Mouse (Mus musculus) CD8-positive naive resting alpha-beta T cell, adult 2 months (primary cell): ENCODE results near the gene 4930503B20Rik.

ENCODE experiments used
- DNase-seq, 2 experiments: peaks; one replicate each; pipeline ENCODE4 v3.0.0; 2022; ENCODE audit warnings: low read depth in 2 of 2, low spot score in 2 of 2

Gene 4930503B20Rik

DNA sequence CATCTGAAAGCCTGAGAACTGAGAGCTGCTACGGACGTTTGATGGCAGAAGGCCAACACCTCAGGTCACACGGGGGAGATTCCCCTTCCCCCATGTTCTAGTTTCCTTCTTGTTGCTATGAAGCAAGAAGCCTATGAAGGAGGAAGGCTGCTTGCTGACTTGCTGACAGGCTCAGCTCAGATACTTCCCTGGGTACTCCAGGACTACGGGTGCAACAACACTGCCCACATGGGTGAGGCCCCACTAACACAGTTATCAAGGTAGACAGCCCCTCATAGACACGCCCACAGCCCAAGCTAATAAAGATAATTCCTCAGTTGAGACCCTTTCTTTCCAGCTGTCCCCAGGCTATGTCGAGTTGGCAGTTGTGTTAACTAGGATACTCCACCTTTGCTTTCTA, 2.6 kb upstream of the 4930503B20Rik start:
- no peak for DNase-seq

- no peak for DNase-seq
Observed at GRCm38 (mm10) chr3:146652431-146652830, 1.3 kb upstream of the 4930503B20Rik start.

DNA sequence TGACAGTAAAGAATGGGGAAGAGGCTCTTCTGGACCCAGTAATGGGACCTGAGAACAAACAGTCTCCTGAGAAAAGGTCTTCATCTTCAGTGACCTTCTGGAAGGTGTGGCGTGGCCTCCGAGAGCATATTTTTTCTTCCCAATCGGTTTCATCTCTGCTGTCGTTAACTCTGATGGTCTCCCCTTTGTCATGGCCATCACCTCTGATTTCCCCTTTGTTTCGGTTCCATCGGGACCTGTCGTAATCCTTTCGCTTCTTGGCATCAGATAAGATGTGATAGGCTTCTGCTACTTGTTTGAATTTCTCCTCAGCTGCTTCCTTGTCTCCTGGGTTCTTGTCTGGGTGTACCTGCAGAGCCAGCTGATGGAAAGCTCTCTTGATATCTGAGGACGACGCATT, 401 bp downstream of the 4930503B20Rik start:
- no peak for DNase-seq

GRCm38 (mm10) chr3:146649311-146649894, 1.7 kb downstream of the 4930503B20Rik start:
- no peak for DNase-seq

DNA sequence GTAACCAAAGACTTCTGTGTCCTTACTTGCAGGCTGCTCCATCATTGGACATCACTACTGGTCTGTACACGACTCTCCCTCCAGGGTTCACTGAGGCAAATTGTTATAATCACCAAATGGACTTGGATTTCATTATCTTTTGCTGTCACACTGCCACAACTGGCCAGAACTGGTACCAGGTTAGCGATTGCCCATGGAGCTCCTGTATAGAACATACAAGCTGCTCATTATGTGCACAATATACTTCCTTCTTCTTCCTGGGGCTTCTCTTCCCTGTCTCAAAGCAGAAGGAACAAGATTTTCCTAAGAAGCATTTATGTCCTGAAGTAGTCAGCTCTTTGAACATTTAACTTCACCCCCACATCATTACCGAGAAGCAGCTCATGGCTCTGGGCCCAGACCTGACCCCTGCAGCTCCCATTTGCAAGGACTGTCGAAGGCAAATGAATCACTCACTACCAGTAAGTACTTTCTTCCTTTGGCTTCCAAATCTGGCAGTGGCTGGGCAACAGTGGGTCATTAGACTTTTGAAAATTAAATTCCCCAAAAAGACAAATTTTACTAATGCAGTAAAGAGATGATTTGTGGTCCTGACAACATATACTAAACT, 9.2 kb downstream of the 4930503B20Rik start:
- no peak for DNase-seq

- no peak for DNase-seq
Observed at GRCm38 (mm10) chr3:146632506-146632905, 18.6 kb downstream of the 4930503B20Rik start.

DNA sequence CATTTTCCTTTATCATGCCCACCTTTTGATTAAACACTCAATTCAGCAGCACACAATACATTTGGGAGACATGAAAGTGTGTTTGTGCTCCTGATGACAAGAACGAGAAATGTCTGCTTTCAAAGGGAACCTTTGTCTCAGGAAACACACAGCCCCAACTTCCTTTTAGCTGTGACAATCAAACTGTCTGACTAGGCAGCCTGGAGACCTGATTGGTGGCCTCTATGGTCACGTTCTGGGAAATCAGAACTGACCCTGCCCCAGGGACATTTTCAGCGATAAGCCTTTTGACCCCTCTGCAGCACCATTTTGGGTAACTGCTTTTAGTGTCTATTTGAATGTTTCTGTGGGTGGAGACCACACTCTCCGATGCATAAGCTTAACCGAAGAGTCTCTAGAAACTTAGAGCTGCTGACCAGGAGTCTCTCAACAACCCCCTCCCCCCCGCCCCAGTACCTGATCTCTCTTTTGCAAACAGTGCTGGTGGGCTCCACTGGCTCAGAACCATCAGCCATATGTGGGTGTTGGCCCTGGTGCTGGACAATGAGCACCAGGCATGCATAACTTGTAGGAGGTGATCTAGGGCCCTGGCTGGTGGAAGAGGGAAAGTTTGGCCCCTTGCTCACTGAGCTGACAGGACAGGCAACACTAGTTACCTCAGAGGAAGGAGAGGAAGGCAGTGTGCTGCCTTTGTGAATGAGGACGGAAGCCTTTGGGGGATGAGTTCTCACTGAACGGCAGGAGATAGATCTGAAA, 22.7 kb downstream of the 4930503B20Rik start:
- no peak for DNase-seq

GRCm38 (mm10) chr3:146625766-146626165, 25.4 kb downstream of the 4930503B20Rik start:
- no peak for DNase-seq

DNA sequence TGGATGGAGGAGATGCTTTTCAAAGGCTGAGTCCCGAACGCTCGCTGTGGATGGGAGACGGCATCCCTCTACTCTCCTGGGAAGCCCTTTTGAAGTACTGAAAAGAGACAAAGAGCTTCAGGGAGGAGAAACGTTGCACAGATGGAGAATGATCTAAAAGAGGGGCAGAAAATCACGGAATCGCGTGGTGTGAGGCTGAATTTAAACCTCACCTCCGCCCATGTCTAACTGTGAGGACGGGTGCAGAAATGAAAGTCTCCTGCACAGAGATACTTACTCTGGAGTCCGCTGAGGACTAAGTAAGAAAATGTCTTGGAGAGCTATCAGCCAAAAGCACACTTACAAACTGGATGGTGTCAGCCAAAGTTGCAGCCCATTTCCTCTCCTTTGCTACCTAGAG, 29.2 kb downstream of the 4930503B20Rik start:
- DNase-seq = no peak

DNA sequence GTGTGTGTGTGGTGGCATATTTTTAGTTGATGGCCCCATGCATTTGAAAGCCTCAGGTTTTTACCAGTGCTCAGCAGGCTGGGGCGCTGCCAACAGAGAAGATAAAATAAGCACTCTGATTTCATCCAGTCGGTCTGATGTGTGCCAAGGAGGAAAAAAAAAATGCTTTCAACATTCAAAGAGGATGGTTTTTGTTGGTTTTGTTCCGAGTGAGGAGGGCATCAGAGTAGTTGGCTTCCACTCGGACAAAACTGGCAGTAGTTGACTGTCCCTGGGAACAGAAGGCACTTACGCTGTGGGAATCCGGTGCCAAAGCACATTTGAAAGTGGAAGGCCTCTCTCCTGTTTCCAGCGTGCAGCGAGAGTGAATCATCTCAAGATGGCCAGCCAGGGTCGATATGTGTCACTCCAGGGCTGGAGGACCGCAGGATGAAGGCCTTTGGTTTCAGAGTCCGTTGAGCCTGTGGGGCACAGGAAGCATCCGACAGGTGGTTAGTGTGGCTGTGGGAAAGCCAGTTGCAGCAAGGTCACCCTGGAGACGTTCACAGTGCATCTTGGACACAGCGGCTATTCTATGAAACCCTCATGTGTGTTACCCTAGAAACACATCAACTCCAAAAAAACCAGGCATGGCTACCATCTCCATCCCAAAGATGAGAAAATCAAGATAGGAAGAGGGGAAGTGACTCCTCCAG, 30.4 kb downstream of the 4930503B20Rik start:
- DNase-seq = no peak

DNA sequence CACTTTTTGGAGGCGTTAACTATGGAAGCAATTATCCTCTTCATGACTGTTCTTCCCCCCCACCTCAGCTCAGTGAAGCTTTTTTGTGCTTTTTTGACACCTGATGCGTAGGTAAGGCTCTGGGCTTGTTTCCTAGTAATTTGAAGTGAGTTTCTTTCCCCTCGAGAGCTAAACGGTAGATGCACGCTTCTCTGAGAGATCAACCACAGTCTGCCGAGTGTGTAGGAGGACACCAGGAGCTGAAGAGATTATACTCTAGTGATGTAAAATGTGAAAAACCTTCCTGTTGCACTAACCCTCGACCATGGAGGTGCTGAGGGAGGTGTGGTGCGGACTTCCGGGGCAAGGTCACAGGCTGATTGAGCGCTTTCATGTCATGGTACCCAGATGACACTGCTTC, 31.0 kb downstream of the 4930503B20Rik start:
- DNase-seq = no peak

- DNase-seq = no peak
Observed at GRCm38 (mm10) chr3:146618357-146618756, 32.8 kb downstream of the 4930503B20Rik start.

GRCm38 (mm10) chr3:146617946-146618345, 33.2 kb downstream of the 4930503B20Rik start:
- no peak for DNase-seq

DNA sequence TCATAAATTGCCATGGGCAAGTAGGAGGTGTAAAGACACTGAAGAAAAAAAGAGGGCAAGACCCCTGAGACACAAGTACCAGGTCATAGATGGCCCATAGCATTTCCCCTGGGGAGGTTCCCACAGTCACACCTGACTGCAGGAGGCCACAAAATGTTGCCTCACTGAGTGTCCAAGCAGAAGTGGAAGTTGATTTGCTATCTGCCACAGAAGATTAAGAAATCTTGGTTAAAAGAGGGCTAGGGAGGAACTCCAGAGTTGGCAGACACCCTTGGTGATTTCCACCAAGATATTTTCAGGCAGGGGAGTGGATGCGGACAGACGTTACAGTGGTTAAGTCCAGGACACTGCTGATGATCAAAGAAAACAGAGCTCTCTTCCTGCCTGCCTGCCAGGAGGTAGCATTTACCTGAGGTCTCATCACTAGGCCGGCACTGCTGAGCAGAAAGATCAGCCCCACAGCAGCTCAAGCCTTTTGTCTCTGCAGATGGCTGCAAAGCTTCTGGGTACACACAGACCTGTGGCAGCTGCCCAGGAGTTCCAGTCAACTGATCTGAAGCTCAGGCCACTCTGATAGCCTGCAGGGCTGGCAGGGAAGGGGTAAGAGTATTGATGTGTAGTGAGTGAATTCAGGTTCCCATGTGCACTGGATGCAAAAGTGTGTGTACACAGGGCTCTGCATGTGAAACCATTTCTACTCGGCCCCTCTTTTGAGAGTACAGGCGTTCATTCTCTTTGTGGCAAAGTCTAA, 34.4 kb downstream of the 4930503B20Rik start:
- DNase-seq = no peak

DNA sequence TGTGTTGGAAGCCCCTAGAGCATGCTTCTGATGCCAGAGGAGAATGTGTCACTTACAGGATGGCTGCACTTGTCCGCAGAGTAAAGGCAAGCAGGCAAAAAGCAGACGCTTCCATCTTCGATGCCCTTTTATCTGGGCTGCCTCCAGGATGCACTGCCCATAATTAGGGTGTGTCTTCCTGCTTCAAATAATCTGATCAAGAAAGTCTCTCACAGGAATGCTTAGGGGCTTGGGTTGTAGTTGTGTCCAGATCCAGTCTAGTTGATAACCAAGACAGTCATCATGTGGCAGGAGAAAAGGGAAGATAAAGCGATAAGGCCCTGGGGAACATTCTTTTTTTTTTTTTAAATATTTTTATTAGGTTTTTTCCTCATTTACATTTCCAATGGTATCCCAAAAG, 35.6 kb downstream of the 4930503B20Rik start, which contains the start of gene Dnase2b:
TSS of gene Dnase2b (minus strand) at position 101 of the 400 bp plus-strand sequence.
- no peak for DNase-seq

DNA sequence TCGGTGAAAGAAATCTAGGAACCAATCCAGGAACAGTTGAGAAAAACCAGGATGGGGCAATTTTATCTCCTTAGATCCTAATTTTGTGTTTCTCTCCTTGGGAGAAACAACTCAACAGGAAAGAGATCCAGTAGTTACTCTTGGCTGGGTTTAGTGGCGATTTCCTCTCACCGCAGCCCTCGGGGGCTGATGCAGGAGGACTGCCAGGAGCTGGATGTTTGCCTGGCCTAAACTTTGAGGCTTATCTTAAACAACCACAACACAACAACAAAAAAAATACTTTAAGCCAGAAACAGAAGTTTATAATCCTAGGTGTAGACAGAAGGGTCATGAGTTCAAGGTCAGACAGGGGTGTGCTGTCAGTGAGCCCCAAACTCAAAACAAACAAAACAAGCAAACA, 39.3 kb downstream of the 4930503B20Rik start:
- DNase-seq = no peak

DNA sequence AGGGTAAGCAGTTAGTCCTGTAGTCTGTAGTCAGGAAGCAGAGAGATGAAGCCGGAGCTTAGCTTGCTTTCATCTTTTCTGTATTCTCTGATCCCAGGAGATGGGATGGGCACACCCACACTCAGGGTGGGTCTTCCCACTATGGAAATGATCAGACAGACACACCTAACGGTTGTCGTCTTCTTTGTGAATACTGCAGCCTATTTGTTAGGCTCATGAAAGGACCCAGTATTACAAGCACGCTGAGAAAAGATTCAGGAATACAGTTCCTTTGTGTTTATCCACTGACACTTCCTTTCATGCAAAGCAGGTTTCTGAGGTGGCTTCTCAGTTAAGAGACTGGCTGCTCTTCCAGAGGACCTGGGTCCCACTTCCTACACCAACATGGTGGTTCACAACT, 39.9 kb downstream of the 4930503B20Rik start:
- no peak for DNase-seq

- no peak for DNase-seq
Observed at GRCm38 (mm10) chr3:146610322-146610721, 40.8 kb downstream of the 4930503B20Rik start.

- DNase-seq = no peak
Observed at GRCm38 (mm10) chr3:146607368-146607767, 43.7 kb downstream of the 4930503B20Rik start.

GRCm38 (mm10) chr3:146604647-146605046, 46.5 kb downstream of the 4930503B20Rik start:
- DNase-seq = no peak

DNA sequence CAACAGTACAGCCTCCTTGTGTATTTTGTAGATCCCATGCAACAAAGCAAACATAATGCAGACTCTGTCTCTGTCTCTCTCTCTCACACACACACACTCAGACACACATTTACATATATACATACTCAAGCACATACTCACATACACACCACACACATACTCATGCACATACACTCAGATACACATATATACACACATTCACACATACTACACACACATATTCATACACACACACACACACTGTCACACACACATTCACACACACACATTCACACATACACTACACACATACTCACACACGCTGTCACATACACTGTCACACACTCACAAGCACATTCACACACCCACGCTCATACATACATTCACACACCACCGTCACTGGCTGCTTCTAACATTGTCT, 48.6 kb downstream of the 4930503B20Rik start:
- DNase-seq = no peak
